Mouse (Mus musculus): ENCODE data around the gene Rab7b.

GRCm38 (mm10) chr1:131671113-131671512 is 17.4 kb upstream of the Rab7b start:
- TF ChIP-seq E2F4 (IDR thresholded peaks at IDR 0.05; ENCODE audit: insufficient read depth) (no peak), POLR2A (IDR thresholded peaks at IDR 0.05; ENCODE audit: insufficient read length, low read depth) (no peak), POLR2AphosphoS2 (IDR thresholded peaks at IDR 0.05; ENCODE audit: insufficient read length, low read depth) (no peak), USF1 (IDR thresholded peaks at IDR 0.05; ENCODE audit: low read depth) (no peak), TCF12 (IDR thresholded peaks at IDR 0.05; ENCODE audit: insufficient read depth, poor library complexity, severe bottlenecking) (no peak)

Measured in myocyte (in vitro differentiated cells).